Mouse (Mus musculus) stomach, postnatal 0 days (tissue): ENCODE data around the gene Ahcy.

Experiments used
- CTCF ChIP-seq: IDR thresholded peaks from 2 replicates; pipeline ENCODE4 v1.5.1; 2016; ENCODE audit warnings: antibody characterized with exemption, low read depth, mild to moderate bottlenecking, moderate library complexity
- EP300 ChIP-seq: optimal IDR thresholded peaks from 2 replicates; pipeline ENCODE3; 2016; ENCODE audit warnings: antibody characterized with exemption

- TF ChIP-seq CTCF (no peak), EP300 (no peak)
Measured at GRCm38 (mm10) chr2:155050108-155050503, 24.2 kb downstream of the Ahcy start.
